Mouse (Mus musculus): ENCODE results near the gene Abi3bp.

GRCm38 (mm10) chr16:56490861-56491260 is 13.2 kb downstream of the Abi3bp start:
- no peak for TF ChIP-seq CTCF (IDR thresholded peaks at IDR 0.05; ENCODE audit: low read depth)
- no peak for TF ChIP-seq EP300 (IDR thresholded peaks at IDR 0.05; ENCODE audit: low read depth)

Measured in liver, embryonic 14.5 days (tissue).